Mouse (Mus musculus): ENCODE data around the gene Cfap61.

Cfap61 gene

GRCm38 (mm10) chr2:146147801-146148200, 213.2 kb downstream of the Cfap61 start:
- DNase-seq (ENCODE audit: low read depth, low spot score), result no peak

GRCm38 (mm10) chr2:146149206-146149974, 214.8 kb downstream of the Cfap61 start:
- DNase-seq (ENCODE audit: low read depth, low spot score), result no peak

GRCm38 (mm10) chr2:146168017-146168803, 233.6 kb downstream of the Cfap61 start:
- no peak for DNase-seq (ENCODE audit: low read depth, low spot score)

- DNase-seq (ENCODE audit: low read depth, low spot score), result no peak
These were observed 234.9 kb downstream of the Cfap61 start for GRCm38 (mm10) chr2:146169492-146169891.

GRCm38 (mm10) chr2:146172106-146172505, 237.5 kb downstream of the Cfap61 start:
- DNase-seq (ENCODE audit: low read depth, low spot score), result no peak

- no peak for DNase-seq (ENCODE audit: low read depth, low spot score)
These were observed 239.6 kb downstream of the Cfap61 start for GRCm38 (mm10) chr2:146174173-146174572.

- no peak for DNase-seq (ENCODE audit: low read depth, low spot score)
These were observed 244.1 kb downstream of the Cfap61 start for GRCm38 (mm10) chr2:146178718-146179117.

- no peak for DNase-seq (ENCODE audit: low read depth, low spot score)
These were observed 249.5 kb downstream of the Cfap61 start for GRCm38 (mm10) chr2:146183830-146184793.

GRCm38 (mm10) chr2:146196126-146196525, 261.5 kb downstream of the Cfap61 start:
- no peak for DNase-seq (ENCODE audit: low read depth, low spot score)

GRCm38 (mm10) chr2:146197947-146198346, 263.4 kb downstream of the Cfap61 start:
- no peak for DNase-seq (ENCODE audit: low read depth, low spot score)

GRCm38 (mm10) chr2:146210968-146211367, 276.4 kb downstream of the Cfap61 start:
- no peak for DNase-seq (ENCODE audit: low read depth, low spot score)

- peak; percentile 44 for DNase-seq (ENCODE audit: low read depth, low spot score)
These were observed 280.1 kb downstream of the Cfap61 start for GRCm38 (mm10) chr2:146214715-146215114.

- DNase-seq (ENCODE audit: low read depth, low spot score), result no peak
These were observed 281.8 kb downstream of the Cfap61 start for GRCm38 (mm10) chr2:146216111-146217064.

- no peak for DNase-seq (ENCODE audit: low read depth, low spot score)
These were observed 282.8 kb downstream of the Cfap61 start for GRCm38 (mm10) chr2:146217227-146217980.

GRCm38 (mm10) chr2:146218161-146218691, 283.6 kb downstream of the Cfap61 start:
- no peak for DNase-seq (ENCODE audit: low read depth, low spot score)

GRCm38 (mm10) chr2:146218881-146219535, 284.4 kb downstream of the Cfap61 start:
- no peak for DNase-seq (ENCODE audit: low read depth, low spot score)

GRCm38 (mm10) chr2:146219791-146220190, 285.2 kb downstream of the Cfap61 start:
- no peak for DNase-seq (ENCODE audit: low read depth, low spot score)

GRCm38 (mm10) chr2:146220591-146221075, 286.0 kb downstream of the Cfap61 start:
- DNase-seq (ENCODE audit: low read depth, low spot score), result no peak

Data from 3T3-L1 (cell line).